Mouse (Mus musculus): Measurements from ENCODE around the gene BC051142. TPM values are rescaled to one million over a fixed set of nuclear protein-coding genes. Genes with fewer than 3 reads are reported as not detected.

Gene BC051142
- 1.1 TPM for polyA plus RNA-seq (2014; fragmentation: Illumina TruSeq; extraction: RNeasy Lipid Tissue Mini Kit (QIAGEN cat#74804); ENCODE audit: low replicate concordance)

GRCm38 (mm10) chr17:34398711-34399393, at the start of gene BC051142:
Gene BC051142 (plus strand): TSS chr17:34398820.

GRCm38 (mm10) chr17:34354539-34354938, 44.1 kb upstream of the BC051142 start, which contains the start of gene Btnl2:
Gene Btnl2 (plus strand): TSS chr17:34354822.

GRCm38 (mm10) chr17:34376847-34377246, 21.8 kb upstream of the BC051142 start, which contains the start of gene Btnl1:
Gene Btnl1 (plus strand): TSS chr17:34377132.

GRCm38 (mm10) chr17:34477238-34478013, 78.8 kb downstream of the BC051142 start, which contains the start of gene Btnl4:
Gene Btnl4 (minus strand): TSS chr17:34477318.

Other genes with a start within 250 kb of the BC051142 start
- 12.1 TPM for gene H2-DMb1, start 245.7 kb upstream of the BC051142 start, polyA plus RNA-seq (2014; fragmentation: Illumina TruSeq; extraction: RNeasy Lipid Tissue Mini Kit (QIAGEN cat#74804); ENCODE audit: low replicate concordance)
- 5.6 TPM for gene Tap1, start 211.3 kb upstream of the BC051142 start, polyA plus RNA-seq (2014; fragmentation: Illumina TruSeq; extraction: RNeasy Lipid Tissue Mini Kit (QIAGEN cat#74804); ENCODE audit: low replicate concordance)
- 5.8 TPM for gene Psmb9, start 211.1 kb upstream of the BC051142 start, polyA plus RNA-seq (2014; fragmentation: Illumina TruSeq; extraction: RNeasy Lipid Tissue Mini Kit (QIAGEN cat#74804); ENCODE audit: low replicate concordance)
- 7.2 TPM for gene Psmb8, start 201.1 kb upstream of the BC051142 start, polyA plus RNA-seq (2014; fragmentation: Illumina TruSeq; extraction: RNeasy Lipid Tissue Mini Kit (QIAGEN cat#74804); ENCODE audit: low replicate concordance)
- gene Tap2, start 195.3 kb upstream of the BC051142 start, polyA plus RNA-seq (2014; fragmentation: Illumina TruSeq; extraction: RNeasy Lipid Tissue Mini Kit (QIAGEN cat#74804); ENCODE audit: low replicate concordance) = not detected
- 13.2 TPM for gene H2-Ob, start 159.9 kb upstream of the BC051142 start, polyA plus RNA-seq (2014; fragmentation: Illumina TruSeq; extraction: RNeasy Lipid Tissue Mini Kit (QIAGEN cat#74804); ENCODE audit: low replicate concordance)
- 39.7 TPM for gene H2-Ab1, start 141.1 kb upstream of the BC051142 start, polyA plus RNA-seq (2014; fragmentation: Illumina TruSeq; extraction: RNeasy Lipid Tissue Mini Kit (QIAGEN cat#74804); ENCODE audit: low replicate concordance)
- 122 TPM for gene H2-Aa, start 111.0 kb upstream of the BC051142 start, polyA plus RNA-seq (2014; fragmentation: Illumina TruSeq; extraction: RNeasy Lipid Tissue Mini Kit (QIAGEN cat#74804); ENCODE audit: low replicate concordance)
- 5.2 TPM for gene H2-Eb1, start 93.0 kb upstream of the BC051142 start, polyA plus RNA-seq (2014; fragmentation: Illumina TruSeq; extraction: RNeasy Lipid Tissue Mini Kit (QIAGEN cat#74804); ENCODE audit: low replicate concordance)
- 2.7 TPM for gene H2-Eb2, start 73.2 kb upstream of the BC051142 start, polyA plus RNA-seq (2014; fragmentation: Illumina TruSeq; extraction: RNeasy Lipid Tissue Mini Kit (QIAGEN cat#74804); ENCODE audit: low replicate concordance)
- gene Btnl2, start 44.0 kb upstream of the BC051142 start, polyA plus RNA-seq (2014; fragmentation: Illumina TruSeq; extraction: RNeasy Lipid Tissue Mini Kit (QIAGEN cat#74804); ENCODE audit: low replicate concordance) = 76.7 TPM
- gene Btnl1, start 21.7 kb upstream of the BC051142 start, polyA plus RNA-seq (2014; fragmentation: Illumina TruSeq; extraction: RNeasy Lipid Tissue Mini Kit (QIAGEN cat#74804); ENCODE audit: low replicate concordance) = 231 TPM
- 36.6 TPM for gene Btnl4, start 78.5 kb downstream of the BC051142 start, polyA plus RNA-seq (2014; fragmentation: Illumina TruSeq; extraction: RNeasy Lipid Tissue Mini Kit (QIAGEN cat#74804); ENCODE audit: low replicate concordance)
- gene Btnl6, start 118.5 kb downstream of the BC051142 start, polyA plus RNA-seq (2014; fragmentation: Illumina TruSeq; extraction: RNeasy Lipid Tissue Mini Kit (QIAGEN cat#74804); ENCODE audit: low replicate concordance) = 268 TPM
- gene Notch4, start 165.4 kb downstream of the BC051142 start, polyA plus RNA-seq (2014; fragmentation: Illumina TruSeq; extraction: RNeasy Lipid Tissue Mini Kit (QIAGEN cat#74804); ENCODE audit: low replicate concordance) = 0.15 TPM
- gene Gpsm3, start 191.0 kb downstream of the BC051142 start, polyA plus RNA-seq (2014; fragmentation: Illumina TruSeq; extraction: RNeasy Lipid Tissue Mini Kit (QIAGEN cat#74804); ENCODE audit: low replicate concordance) = 2.0 TPM
- 13.8 TPM for gene Pbx2, start 192.4 kb downstream of the BC051142 start, polyA plus RNA-seq (2014; fragmentation: Illumina TruSeq; extraction: RNeasy Lipid Tissue Mini Kit (QIAGEN cat#74804); ENCODE audit: low replicate concordance)
- gene Ager, start 199.0 kb downstream of the BC051142 start, polyA plus RNA-seq (2014; fragmentation: Illumina TruSeq; extraction: RNeasy Lipid Tissue Mini Kit (QIAGEN cat#74804); ENCODE audit: low replicate concordance) = not detected
- 56.8 TPM for gene Rnf5, start 204.9 kb downstream of the BC051142 start, polyA plus RNA-seq (2014; fragmentation: Illumina TruSeq; extraction: RNeasy Lipid Tissue Mini Kit (QIAGEN cat#74804); ENCODE audit: low replicate concordance)
- gene Agpat1, start 205.4 kb downstream of the BC051142 start, polyA plus RNA-seq (2014; fragmentation: Illumina TruSeq; extraction: RNeasy Lipid Tissue Mini Kit (QIAGEN cat#74804); ENCODE audit: low replicate concordance) = 3.7 TPM
- not detected for gene Egfl8, start 217.2 kb downstream of the BC051142 start, polyA plus RNA-seq (2014; fragmentation: Illumina TruSeq; extraction: RNeasy Lipid Tissue Mini Kit (QIAGEN cat#74804); ENCODE audit: low replicate concordance)
- gene Ppt2, start 229.7 kb downstream of the BC051142 start, polyA plus RNA-seq (2014; fragmentation: Illumina TruSeq; extraction: RNeasy Lipid Tissue Mini Kit (QIAGEN cat#74804); ENCODE audit: low replicate concordance) = 0.74 TPM
- gene Prrt1, start 230.7 kb downstream of the BC051142 start, polyA plus RNA-seq (2014; fragmentation: Illumina TruSeq; extraction: RNeasy Lipid Tissue Mini Kit (QIAGEN cat#74804); ENCODE audit: low replicate concordance) = 1.6 TPM
- 1.6 TPM for gene Fkbpl, start 245.9 kb downstream of the BC051142 start, polyA plus RNA-seq (2014; fragmentation: Illumina TruSeq; extraction: RNeasy Lipid Tissue Mini Kit (QIAGEN cat#74804); ENCODE audit: low replicate concordance)
- 1.3 TPM for gene Atf6b, start 248.3 kb downstream of the BC051142 start, polyA plus RNA-seq (2014; fragmentation: Illumina TruSeq; extraction: RNeasy Lipid Tissue Mini Kit (QIAGEN cat#74804); ENCODE audit: low replicate concordance)

Data from small intestine, adult 10 weeks (tissue).